Mouse (Mus musculus) liver, embryonic 11.5 days (tissue): ENCODE results near the gene Slc2a8. TPM values are rescaled to one million over a fixed set of nuclear protein-coding genes. Genes with fewer than 3 reads are reported as not detected.

Source experiments
- ATAC-seq: fragments of 200-750 bp; cut with Nextera tagmentation; replicated peaks from 2 replicates; pipeline ENCODE4 v1.8.0; 2017; ENCODE audit warnings: moderate number of reproducible peaks, mild to moderate bottlenecking, moderate TSS enrichment, moderate library complexity; ENCODE audit not compliant: low FRiP score
- DNase-seq: peaks from one replicate; pipeline ENCODE4 v3.0.0-alpha.2; 2017; ENCODE audit warnings: low spot score
- H3K27ac ChIP-seq: fragments of 300-500 bp; sonication (generic); 2 replicates; pipeline ENCODE4 v1.5.1; 2014; ENCODE audit warnings: mild to moderate bottlenecking, low read depth, low read length, control low read depth
- H3K27me3 ChIP-seq: fragments of 300-500 bp; sonication (generic); replicated peaks from 2 replicates; pipeline ENCODE4 v1.6.1; 2014; ENCODE audit warnings: low read length, mixed read lengths; ENCODE audit not compliant: control insufficient read depth, insufficient read depth
- H3K36me3 ChIP-seq: fragments of 300-500 bp; sonication (generic); 2 replicates; pipeline ENCODE4 v1.6.1; 2014; ENCODE audit warnings: mild to moderate bottlenecking, low read length, moderate library complexity, mixed read lengths; ENCODE audit not compliant: control insufficient read depth, insufficient read depth
- H3K4me1 ChIP-seq: fragments of 300-500 bp; sonication (generic); replicated peaks from 2 replicates; pipeline ENCODE4 v1.6.1; 2014; ENCODE audit warnings: low read length, mixed read lengths; ENCODE audit not compliant: control insufficient read depth, insufficient read depth
- H3K4me2 ChIP-seq: fragments of 300-500 bp; sonication (generic); 2 replicates; pipeline ENCODE4 v1.6.1; 2014; ENCODE audit warnings: mild to moderate bottlenecking, control low read depth, moderate library complexity
- H3K4me3 ChIP-seq: fragments of 300-500 bp; sonication (generic); 2 replicates; pipeline ENCODE4 v1.5.1; 2014; ENCODE audit warnings: low read depth, low read length, control low read depth
- H3K9ac ChIP-seq: fragments of 300-500 bp; sonication (generic); 2 replicates; pipeline ENCODE4 v1.6.1; 2014; ENCODE audit warnings: low read depth, low read length, control low read depth
- H3K9me3 ChIP-seq: fragments of 300-500 bp; sonication (generic); 2 replicates; pipeline ENCODE4 v1.6.1; 2016; ENCODE audit warnings: low read length, inconsistent platforms, mixed read lengths; ENCODE audit not compliant: control insufficient read depth
- WGBS: fragments of 180-500 bp; shearing (Covaris S2); extraction: QIAGEN DNeasy Blood & Tissue Kit; methylation state at CpG from one replicate; pipeline ENCODE4 v1.1.7; 2014; 5-methylcytosine and 5-hydroxymethylcytosine counted together
- polyA plus RNA-seq: library from polyadenylated mRNA; unstranded; fragments of >200 nt; fragmentation: Nextera tagmentation; extraction: Ambion mirVana; gene quantifications from 2 replicates; pipeline ENCODE4 v1.2.1, GENCODE M21; 2014

The Slc2a8 gene
- polyA plus RNA-seq, 1 experiment from 2014 or later: 15.0 TPM

DNA sequence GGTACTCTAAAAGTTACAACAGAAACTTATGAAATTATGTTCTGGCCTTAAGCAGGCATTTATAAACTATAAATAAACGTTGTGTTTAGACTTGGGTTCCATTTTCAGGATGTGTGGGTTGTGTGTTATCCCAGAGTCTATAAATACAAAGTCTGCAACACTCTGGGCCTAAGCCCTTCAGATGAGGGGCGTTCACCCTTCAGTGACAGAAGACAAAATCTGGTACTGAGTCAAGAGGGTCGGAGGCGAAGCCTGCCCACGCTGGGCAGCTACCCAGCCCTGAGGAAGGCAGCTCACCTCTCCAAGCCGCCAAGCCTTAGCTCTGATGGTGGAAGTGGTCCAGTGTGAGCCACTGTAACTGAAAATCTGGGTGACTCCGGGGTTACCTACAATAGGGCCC is 20.3 kb upstream of the Slc2a8 start:
- H3K4me1 ChIP-seq: no peaks in the 10 kb centered on the region

DNA sequence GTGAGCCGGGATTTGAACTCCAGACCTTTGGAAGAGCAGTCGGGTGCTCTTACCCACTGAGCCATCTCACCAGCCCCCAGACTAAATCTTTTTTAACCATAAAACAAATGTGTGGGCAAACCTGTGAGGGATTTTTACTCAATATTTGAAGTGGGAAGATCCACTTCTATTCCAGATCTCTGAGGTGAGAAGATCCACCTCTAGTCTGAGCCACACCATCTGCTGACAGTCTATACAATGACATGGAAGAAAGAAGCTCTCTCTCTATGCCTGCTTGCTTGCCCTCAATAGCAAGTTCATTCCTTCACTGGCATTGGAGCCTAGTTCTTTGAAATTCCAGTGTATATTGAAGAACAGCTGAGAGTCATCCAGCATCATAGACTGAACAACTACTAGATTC is 17.9 kb upstream of the Slc2a8 start:
- no peak for DNase-seq
- Histone ChIP-seq H3K36me3 (no peaks in the 10 kb centered on the region), H3K9me3 (no peaks in the 10 kb centered on the region), H3K27me3 (no peaks in the 10 kb centered on the region), H3K27ac (no peak overlapping the region), H3K4me2 (no peak overlapping the region), H3K4me1 (no peaks in the 10 kb centered on the region), H3K9ac (no peak overlapping the region), H3K4me3 (no peak overlapping the region)
- ATAC-seq: no peak
- 86% methylated on average over 2 of the region's 2 CpGs for WGBS

More for the DNA sequence above, 20.3 kb upstream of the Slc2a8 start:
- Histone ChIP-seq H3K9me3 (no peaks in the 10 kb centered on the region), H3K4me3 (no peak overlapping the region), H3K9ac (no peak overlapping the region), H3K27ac (no peak overlapping the region), H3K27me3 (no peaks in the 10 kb centered on the region), H3K36me3 (no peaks in the 10 kb centered on the region), H3K4me2 (no peak overlapping the region)
- DNase-seq (no peak), ATAC-seq (no peak)
- WGBS: 78% methylated on average over 7 of the region's 7 CpGs

GRCm38 (mm10) chr2:32997792-32998191 is 15.9 kb upstream of the Slc2a8 start:
- no peak overlapping the region for H3K4me3 ChIP-seq
- ATAC-seq: no peak
- H3K36me3 ChIP-seq: no peaks in the 10 kb centered on the region
- no peaks in the 10 kb centered on the region for H3K9me3 ChIP-seq
- no peak for DNase-seq
- no peaks in the 10 kb centered on the region for H3K4me1 ChIP-seq
- H3K4me2 ChIP-seq: no peak overlapping the region
- 76% methylated on average over 4 of the region's 4 CpGs for whole genome bisulfite sequencing
- no peak overlapping the region for H3K27ac ChIP-seq
- H3K27me3 ChIP-seq: no peaks in the 10 kb centered on the region
- no peak overlapping the region for H3K9ac ChIP-seq

DNA sequence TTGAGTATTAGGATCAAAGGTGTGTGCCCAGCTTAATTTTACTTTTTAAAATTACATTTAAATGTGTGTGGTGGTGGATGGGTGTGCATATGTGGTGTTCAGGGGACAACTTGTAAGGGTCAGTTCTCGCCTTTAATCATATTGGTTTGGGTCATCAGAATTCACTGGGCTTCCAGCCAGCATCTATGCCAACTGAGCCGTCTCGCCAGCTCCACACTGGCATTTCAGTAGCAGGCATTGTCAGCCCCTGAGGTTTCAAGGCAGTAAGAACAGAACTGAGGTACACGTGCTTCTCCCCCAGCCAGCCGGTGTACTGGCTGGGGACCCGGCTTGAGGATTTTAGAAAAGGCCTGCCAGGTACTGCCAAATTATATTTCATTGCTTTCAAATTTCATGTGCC is 15.2 kb upstream of the Slc2a8 start:
- Histone ChIP-seq H3K9ac (no peak overlapping the region), H3K36me3 (no peaks in the 10 kb centered on the region), H3K4me1 (no peaks in the 10 kb centered on the region), H3K27ac (no peak overlapping the region), H3K9me3 (no peaks in the 10 kb centered on the region), H3K27me3 (no peaks in the 10 kb centered on the region), H3K4me3 (no peak overlapping the region), H3K4me2 (no peak overlapping the region)
- 70% methylated on average over 6 of the region's 6 CpGs for WGBS
- ATAC-seq: no peak
- no peak for DNase-seq

GRCm38 (mm10) chr2:32992130-32992529 is 10.2 kb upstream of the Slc2a8 start:
- DNase-seq (no peak), ATAC-seq (no peak)
- no peak overlapping the region for H3K4me2 ChIP-seq
- H3K27me3 ChIP-seq: no peaks in the 10 kb centered on the region
- H3K4me1 ChIP-seq: no peaks in the 10 kb centered on the region
- no peak overlapping the region for H3K4me3 ChIP-seq
- WGBS: 56% methylated on average over 6 of the region's 6 CpGs
- no peak overlapping the region for H3K9ac ChIP-seq
- no peaks in the 10 kb centered on the region for H3K9me3 ChIP-seq
- no peak overlapping the region for H3K27ac ChIP-seq
- H3K36me3 ChIP-seq: no peaks in the 10 kb centered on the region

GRCm38 (mm10) chr2:32990167-32990832 is 8.4 kb upstream of the Slc2a8 start:
- DNase-seq: no peak
- ATAC-seq: no peak
- 57% methylated on average over 13 of the region's 13 CpGs for WGBS
- no peaks in the 10 kb centered on the region for H3K9me3 ChIP-seq
- H3K36me3 ChIP-seq: no peaks in the 10 kb centered on the region
- H3K27me3 ChIP-seq: no peaks in the 10 kb centered on the region
- H3K4me3 ChIP-seq: no peak overlapping the region
- H3K4me2 ChIP-seq: no peak overlapping the region
- H3K9ac ChIP-seq: no peak overlapping the region
- no peak overlapping the region for H3K27ac ChIP-seq
- no peaks in the 10 kb centered on the region for H3K4me1 ChIP-seq

DNA sequence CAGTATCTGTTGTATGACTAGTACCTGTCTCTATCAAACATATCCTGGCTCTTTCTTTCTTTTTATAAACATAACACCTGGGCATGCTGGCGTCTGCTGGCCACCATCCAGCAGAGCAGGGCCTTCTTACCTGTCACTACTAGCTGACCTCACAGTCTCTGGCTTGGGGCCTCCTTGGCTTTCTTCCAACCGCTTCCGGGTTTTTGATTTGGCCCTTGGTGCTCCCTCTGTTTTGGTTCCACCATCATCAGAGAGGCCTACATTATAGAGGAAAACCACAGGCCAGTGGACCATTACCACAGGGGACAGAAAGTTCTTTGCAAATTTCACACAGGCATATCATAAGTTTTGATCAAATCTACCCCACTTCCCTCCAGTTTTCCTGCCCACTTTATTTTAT is 7.5 kb upstream of the Slc2a8 start:
- H3K4me3 ChIP-seq: no peak overlapping the region
- no peaks in the 10 kb centered on the region for H3K36me3 ChIP-seq
- H3K4me2 ChIP-seq: no peak overlapping the region
- H3K27ac ChIP-seq: no peak overlapping the region
- no peaks in the 10 kb centered on the region for H3K27me3 ChIP-seq
- DNase-seq (no peak), ATAC-seq (no peak)
- no peaks in the 10 kb centered on the region for H3K9me3 ChIP-seq
- WGBS: 80% methylated on average over 3 of the region's 3 CpGs
- no peak overlapping the region for H3K9ac ChIP-seq
- H3K4me1 ChIP-seq: no peaks in the 10 kb centered on the region

- H3K36me3 ChIP-seq: no peaks in the 10 kb centered on the region
- H3K4me3 ChIP-seq: no peak overlapping the region
- H3K27me3 ChIP-seq: no peaks in the 10 kb centered on the region
- H3K9ac ChIP-seq: no peak overlapping the region
- DNase-seq (no peak), ATAC-seq (no peak)
- 71% methylated on average over 8 of the region's 8 CpGs for WGBS
- no peaks in the 10 kb centered on the region for H3K9me3 ChIP-seq
- no peak overlapping the region for H3K4me2 ChIP-seq
- peaks cover 4% of the 10 kb centered on the region for H3K4me1 ChIP-seq
- H3K27ac ChIP-seq: no peak overlapping the region
These were observed 4.0 kb upstream of the Slc2a8 start for GRCm38 (mm10) chr2:32985844-32986243.

DNA sequence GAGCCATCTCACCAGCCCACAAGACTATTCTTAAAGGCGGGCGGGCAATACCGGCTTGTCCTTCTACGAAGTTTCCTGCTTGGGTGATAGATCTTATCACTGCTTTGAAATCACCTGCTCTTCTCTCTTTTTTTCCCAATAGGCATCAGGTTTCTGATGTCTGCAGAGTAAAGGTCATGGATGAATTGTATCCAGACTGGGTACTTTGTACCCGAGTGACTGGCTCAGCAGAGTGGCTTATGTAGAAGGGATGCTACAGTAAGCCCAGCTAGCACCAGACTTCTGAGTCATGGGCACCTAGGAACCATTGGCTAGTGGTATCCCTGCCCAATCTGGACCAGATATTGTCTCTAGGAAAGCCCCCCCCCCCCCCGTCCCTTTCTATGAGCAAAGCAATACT is 1.7 kb upstream of the Slc2a8 start:
- Histone ChIP-seq H3K27ac (no peak overlapping the region), H3K9ac (no peak overlapping the region), H3K36me3 (no peaks in the 10 kb centered on the region), H3K4me1 (peaks cover 14% of the 10 kb centered on the region), H3K9me3 (no peaks in the 10 kb centered on the region), H3K27me3 (no peaks in the 10 kb centered on the region), H3K4me3 (no peak overlapping the region), H3K4me2 (no peak overlapping the region)
- 49% methylated on average over 6 of the region's 6 CpGs for WGBS
- ATAC-seq: no peak
- DNase-seq: no peak
